Mouse (Mus musculus) thymus, postnatal 4 days (tissue): Measurements from ENCODE around the gene Sptlc3.

Source experiments
- DNase-seq: peaks from one replicate; pipeline ENCODE4 v3.0.0; 2021

Sptlc3 gene

DNA sequence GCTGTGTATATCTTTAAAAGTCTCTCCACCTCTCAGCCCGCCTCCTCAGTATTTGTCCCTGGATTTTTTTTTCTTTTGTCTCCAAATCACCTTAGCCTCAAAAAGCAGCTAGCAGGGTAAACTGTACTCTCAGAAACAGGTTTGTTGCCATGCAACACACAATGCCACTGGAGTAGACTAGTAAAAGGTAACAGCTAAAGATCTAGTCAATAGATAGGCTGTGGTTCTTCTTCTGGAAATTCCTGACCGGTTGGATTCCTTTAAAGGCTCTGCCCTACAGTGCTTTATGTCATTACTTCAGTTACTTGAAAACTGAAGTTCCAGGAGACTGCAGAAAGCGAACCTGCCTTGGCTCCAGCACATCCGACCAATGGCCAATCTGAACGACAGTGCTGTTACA is at the start of gene Sptlc3:
Sptlc3 (plus strand) TSS at position 78 of the 400 bp plus-strand sequence.
- no peak for DNase-seq

DNA sequence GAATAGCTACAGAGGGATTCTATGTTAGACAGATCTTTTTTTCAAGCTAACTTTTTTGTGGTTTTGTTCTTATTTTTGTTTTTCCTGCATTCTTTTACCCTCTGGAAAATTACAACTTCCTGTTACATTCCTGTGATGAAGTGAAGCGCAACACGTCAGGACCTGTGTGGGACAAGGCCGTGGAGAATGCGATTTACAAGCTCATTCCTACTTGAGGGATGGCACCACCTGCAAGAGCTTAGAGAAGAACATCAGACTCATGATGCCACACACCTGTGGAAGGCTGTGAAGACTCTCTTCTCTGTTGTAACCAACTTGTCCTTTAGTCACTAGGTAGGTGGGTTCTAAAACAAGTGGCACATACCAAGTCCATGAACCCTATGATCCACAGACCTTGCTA is 26.0 kb upstream of the Sptlc3 start:
- DNase-seq: no peak

DNA sequence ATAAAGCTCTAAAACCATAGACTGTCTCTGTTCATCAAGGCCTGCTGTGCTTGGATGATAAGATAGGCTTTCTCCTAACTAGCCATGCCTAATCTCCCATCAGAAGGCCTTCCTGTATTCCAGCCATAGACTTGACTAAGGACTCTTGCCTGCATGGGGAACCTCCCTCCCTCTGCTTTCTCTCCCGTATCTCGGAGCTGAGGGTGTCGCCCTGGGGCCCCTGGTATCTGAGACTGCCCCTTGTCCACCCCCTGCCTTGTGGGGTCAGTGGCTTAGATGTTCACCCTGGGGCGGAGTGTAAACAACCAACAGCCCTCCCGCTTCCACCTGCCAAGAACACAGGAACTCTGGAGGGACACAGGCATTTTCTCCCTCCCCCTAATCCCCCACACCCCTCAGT is 5.0 kb upstream of the Sptlc3 start:
- DNase-seq: no peak

DNA sequence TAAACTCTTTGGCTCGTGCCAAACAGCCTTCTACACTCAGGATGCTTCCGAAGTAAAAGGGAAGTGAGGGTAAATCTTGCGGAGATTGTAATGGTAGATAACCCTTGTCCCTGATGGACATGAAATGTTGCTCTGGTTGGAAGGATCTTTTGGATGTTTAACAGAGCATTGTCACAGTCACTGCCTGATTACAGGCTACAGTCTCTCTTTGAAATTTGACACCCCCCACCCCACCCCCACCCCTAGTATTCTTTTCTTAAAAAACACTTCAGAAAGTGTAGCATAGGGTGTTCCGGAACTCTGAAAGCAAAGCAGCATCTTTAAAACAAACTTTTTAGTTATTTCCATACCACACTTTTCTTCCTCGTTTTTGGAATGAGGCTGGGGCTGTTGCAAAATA is 916 bp downstream of the Sptlc3 start:
- DNase-seq: no peak

DNA sequence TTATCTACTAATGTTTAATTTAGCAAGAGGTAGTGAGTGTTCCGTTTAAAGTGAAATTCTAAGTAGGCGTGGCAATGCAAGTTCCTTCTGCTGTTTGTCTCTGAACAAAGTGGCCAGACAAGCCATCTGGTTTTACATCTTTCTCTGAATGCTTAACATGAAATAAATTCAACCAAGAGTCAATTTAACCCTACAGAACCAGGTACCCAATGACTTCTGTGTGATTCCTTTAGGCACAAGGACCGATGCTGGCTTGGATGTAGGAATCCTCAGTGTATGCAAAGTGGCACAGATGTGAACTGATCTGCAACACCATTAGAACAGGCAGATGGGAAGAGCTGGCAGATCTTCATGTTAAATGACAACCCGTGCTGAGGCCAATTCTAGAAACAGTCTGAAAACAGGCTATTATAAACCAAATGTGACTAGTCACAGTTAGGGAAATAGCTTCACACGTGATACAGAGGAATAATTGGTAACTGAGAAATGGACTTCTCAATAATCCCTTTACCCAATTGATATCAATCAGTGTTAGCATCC is 68.3 kb downstream of the Sptlc3 start:
- DNase-seq: no peak

DNA sequence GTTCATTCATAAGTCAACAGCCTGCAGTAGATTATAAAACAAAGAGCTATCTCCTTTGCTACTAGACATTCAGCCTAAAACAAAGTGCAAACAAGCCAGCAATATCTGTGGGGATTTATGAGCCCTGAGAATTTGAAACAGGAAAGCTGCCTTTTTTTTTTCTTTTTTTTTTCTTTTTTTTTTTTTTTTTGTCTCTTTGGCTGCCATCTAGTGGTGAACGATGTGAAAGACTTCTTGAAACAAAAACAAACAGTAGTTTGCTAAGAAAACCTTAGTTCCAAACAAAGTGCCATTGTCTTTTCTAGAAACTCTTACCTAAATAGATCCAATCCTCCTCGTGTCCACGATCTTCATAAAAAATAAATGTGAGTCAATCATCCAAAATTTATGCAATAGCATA is 85.6 kb downstream of the Sptlc3 start:
- no peak for DNase-seq

DNA sequence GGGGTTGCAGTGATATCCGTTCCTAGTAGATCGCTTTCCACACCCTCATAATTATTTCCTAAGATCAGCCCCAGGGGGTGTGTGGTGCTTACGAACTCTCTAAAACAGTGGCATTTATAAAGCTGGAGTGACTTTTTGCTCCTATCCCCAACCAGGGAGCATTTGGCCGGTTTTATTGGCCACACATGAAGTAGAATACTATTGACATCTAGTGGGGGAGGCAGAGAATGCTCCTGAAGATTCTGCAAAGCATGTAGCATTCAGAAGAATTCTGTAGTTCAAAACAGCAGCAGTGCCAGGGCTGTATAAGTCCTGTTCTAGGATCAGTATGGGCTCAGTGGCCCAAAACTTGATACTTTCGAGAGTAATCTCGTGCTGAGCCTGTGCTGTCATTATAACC is 89.1 kb downstream of the Sptlc3 start:
- no peak for DNase-seq

DNA sequence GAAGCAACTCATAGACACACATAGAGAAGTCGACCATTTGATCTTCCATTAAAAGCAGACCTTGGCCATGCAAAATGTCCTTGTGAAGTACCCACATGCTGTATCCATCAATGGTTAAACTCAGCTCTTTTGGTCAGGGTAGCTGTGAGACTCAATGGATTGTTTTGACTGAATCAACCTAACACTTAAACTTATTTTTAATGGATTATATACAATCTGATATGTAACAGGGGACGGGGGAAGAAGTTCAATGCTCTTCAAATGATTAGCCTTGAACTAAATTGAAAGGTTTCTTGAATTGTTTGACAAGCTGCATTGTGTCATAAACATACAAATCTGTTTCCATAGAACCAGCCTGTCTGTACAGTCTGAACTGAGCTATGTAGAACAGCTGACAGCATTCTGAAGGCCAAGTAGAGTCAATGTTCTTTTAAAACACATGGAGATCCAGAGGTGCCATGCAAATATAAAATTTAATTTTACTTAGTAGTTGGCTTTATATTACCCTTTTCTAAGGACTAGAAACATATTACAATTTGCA is 94.0 kb downstream of the Sptlc3 start:
- no peak for DNase-seq

DNA sequence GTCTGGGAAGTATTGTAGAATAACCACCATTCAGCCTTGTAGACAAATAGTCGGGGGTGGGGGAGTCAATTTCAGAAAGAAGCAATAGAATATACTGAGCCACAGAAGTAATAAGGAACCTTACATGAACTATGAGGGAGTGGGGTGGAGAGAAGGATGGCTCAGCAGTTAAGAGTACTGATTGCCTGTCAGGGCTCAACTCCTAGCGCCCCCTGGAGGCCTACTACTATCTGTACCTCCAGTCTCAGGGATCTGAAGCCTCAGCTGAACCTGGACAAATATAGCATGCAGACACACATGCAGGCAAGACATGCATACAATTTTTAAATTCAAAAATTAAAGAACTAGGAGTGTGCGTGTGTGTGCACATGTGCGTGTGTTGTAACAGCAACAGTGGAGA is 96.2 kb downstream of the Sptlc3 start:
- peak; percentile 78 for DNase-seq

DNA sequence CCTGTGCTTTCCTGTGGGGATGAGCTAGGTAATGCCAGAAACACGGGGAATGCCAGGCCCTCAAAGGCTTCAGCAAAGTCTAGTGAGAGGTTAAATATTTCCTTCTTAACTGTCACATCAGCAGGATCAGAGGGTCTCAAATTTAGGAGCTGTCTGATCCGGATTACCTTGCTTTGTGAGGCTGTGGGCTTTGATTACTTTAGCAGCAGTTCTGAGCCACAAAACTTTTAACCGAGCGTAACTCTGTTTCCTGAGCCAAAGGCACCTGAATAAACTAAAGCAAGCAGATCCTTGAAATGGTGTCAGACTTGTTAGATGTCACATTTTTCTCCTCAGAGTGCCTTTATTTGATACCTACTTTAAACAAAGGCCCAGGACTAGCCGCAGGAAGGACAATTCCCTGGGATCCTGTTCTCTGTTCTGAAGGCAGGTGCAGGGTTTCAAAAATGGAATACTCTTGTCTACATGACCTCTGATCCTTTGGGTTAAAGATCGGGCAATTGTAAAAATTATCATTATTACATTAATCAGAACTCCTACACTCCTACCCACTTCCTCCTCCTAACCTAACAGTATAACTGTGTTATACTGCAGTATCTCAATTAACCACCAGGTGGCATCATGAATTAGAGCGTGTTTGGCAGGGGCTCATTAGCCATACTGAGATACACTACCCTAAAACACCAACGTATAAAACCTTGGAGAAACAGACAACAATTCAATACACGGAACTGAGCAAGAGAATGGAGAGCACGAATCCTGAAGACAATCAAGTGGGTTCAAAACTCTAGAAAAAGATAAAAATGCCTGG is 97.4 kb downstream of the Sptlc3 start:
- DNase-seq: no peak

DNA sequence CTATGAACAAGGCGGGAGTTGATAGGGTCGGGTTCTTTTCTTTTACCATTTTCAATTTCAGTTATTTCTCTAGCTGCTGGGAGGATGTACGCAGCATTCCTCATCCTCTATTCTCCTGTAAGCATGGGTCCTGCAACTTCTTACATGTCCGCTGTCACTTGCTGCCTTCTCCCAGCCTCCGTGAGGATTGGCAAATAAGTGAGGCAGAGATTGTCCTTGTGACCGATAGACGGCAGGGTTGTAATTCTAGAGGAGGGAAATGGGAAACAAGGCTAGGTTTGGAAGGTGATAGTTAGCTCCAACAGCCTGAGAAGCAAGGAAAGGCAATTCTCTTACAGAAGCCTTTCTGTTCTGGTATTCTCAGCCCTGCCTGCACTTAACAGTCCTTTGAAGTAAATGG is 98.4 kb downstream of the Sptlc3 start:
- no peak for DNase-seq

DNA sequence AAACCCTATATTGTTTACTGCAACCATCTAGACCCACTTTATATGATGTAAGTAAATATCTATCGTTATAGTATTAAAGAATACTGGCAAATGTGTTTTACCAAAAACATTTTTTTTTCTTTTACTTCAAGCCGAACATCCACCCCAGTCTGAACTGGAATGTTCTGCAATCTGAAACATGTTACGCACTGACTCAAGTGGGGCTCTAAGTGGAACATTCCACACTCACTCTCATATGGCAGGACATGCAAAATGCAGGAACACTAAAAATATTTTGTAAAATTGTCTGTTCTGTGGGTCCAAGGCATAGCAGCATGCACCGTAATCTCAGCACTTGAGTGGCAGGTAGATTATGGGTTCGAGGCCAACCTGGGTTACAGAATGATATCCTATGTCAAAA is 103.5 kb downstream of the Sptlc3 start:
- no peak for DNase-seq

DNA sequence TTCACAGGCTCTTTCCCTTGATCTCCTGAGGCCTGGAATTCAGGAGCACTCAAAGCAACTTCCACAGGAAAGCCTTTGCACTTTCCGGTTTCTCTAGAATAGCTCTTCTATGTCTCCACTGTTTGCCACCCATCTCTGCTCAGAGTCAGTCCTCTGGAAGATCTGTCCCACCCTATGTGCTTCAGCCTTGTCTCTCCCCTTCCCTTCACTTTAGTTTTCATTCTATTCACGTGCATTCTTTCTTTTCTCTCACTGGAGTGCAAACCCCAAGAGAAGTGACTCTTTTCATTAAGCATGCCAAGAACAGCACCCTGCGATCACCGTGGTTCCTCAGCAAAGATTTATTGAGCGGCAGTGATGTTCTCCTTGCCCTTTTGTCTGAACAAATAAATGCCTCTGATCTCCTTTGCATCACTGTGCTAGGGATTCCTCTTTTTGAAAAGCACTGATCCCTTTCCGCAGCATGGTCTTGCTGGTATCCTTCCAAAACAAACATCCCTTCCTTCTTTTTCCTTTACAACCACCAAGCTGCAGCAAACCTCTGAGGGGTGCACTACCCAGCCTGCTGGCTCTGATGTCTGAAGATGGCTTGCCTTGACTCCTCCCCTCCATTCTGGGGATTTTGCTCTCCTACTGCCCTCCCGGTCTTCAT is 108.0 kb downstream of the Sptlc3 start:
- DNase-seq: no peak

DNA sequence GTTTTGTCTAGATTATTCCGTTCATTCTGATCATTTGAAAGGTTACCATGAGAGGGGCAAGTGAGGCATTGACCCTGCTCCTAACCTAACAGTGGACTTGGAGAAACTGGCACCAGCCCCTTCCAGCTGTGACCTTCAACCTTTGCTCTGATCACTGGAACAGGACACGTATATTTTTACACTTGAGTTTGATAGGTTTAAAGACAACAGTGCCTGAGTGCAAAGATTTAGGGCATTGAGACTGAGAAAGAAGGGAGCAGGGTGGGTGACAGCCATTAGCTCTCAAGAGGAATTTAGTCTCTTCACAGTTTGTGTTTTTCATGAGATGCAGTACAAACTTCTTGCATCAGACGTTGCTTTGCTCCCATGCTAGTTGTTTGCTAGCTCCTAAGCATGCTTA is 114.5 kb downstream of the Sptlc3 start:
- no peak for DNase-seq

DNA sequence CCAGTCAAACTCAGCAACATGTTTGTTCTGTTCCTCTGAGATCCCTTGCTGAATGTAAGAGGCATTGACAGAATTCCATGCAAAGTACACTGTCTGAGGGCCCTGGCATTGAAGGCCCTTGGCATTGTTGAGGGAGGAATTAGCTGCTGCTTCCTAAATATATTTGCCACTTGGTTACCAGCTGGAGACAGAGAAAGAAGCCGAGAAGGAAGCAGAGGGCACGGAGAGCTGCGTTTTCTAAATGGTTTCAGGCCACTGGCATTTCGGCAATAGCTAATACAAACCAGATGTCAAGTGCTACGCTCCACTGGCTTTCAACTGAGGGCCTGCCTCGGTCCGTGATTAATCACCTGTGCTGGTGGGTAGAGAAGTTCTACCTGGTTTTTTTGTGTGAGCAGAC is 115.1 kb downstream of the Sptlc3 start:
- DNase-seq: no peak

DNA sequence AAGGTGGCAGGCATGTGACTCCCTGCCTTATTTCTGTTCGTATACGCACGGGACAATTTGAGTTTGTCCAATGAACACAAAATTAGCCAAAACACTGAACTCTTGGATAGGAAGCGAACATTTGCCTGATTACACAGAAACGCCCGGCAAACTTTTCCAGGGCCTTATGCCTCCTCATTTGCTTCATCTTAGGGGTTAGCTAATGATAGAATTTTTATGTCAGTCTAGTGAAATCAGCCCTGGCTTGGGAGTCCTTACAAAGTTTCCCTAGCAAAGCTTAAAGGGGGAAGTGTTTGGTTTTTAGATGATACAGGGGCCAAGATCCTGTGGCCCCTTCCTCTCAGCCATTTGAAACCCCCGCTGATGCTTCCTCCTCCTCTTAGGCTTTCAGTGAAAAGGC is 115.5 kb downstream of the Sptlc3 start:
- DNase-seq: no peak

DNA sequence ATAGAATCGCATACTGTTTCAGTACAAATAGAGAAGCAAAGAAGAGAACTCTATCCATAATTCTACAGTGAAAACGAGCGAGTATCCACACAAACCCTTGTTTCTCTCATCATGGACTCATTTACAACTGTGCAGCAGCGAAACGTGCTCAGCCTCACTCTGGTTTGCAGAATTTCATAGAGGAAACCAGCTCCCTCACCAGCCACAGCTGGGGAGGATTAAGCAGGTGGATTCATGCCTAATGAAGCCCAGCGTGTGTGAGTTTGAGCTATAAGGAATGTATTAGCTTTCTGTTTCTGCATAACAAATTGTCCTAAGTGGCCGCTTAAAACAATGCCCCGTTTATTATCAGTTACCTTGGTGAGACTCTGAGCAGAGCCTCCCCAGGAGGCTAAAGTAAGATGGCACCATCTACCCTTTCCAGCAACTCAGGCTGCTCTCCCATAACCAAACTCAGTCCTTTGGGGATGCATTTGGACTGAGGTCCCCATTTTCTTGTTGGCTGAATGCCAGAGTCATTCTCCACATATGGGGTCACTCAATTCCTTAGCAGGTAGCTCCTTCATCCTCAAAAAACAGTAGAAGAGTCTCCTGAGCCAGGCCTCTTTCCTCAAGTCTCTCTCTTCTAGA is 116.1 kb downstream of the Sptlc3 start:
- DNase-seq: no peak

DNA sequence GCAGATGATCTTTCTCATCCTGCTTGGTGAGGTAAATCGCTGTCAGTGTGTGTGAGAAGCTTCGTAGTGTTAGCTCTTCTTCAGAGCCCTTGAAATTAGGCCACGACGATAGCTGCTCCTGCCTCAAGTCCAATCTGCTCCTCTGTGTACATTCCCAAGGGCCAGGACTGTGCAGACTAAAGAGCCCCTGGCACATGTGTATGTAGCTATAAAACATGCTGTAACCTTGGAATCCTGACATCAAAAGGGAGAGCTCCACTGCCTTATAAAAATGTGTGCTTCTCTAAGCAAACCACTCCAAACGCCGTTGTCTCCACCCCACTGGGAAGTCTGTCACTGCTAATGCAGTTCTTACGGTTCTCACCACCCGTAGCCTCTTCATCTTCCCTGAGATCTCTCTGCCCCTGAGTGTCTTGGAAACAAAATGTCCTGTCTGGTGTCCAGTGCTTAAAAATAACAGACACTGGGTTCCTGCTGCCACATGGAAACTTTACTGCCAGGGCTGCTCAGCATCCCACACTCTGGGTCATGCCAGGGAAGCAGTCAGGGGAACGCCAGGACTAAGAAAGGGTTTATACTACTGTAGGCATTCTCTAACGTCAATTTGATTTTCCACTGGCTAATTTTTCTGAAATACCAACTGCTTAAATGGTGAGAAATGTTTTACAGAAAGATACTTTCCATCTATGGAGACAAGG is 118.8 kb downstream of the Sptlc3 start:
- DNase-seq: no peak

DNA sequence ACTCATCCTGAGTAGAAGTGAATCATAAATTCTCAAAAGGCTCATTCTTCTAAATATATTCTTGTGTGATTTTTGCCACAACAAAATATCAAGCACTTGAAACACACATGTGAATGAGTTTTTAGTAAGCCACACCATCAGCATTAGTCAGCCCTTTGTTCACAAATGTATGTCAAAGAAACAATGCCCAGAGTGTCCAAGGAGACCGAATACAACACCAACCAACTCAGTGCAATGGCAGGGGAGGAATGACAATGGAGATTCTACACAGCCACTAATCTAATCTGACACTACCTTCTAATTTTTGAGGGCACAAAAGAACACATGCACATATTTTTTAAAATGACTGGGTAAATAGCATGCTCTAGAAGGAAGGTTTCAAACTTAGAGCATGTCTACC is 132.8 kb downstream of the Sptlc3 start:
- no peak for DNase-seq

DNA sequence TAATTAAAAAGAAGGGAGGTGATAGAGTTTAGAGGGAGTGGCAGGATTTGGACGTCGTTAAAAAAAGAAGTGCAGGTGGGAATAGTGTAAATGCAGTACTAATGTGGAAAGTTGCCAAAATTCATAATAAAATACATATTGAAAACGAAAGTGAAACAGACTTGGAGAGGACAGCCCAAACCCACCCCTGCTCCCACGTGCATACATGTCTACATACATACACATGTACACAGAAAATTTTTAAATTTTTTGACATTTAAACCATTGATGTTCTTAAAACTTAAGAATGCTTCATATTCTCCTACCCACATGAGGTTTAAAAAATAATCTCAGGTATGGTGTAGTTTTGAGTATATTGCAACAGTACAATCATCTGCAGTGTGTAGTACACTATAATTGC is 135.0 kb downstream of the Sptlc3 start:
- DNase-seq: no peak

DNA sequence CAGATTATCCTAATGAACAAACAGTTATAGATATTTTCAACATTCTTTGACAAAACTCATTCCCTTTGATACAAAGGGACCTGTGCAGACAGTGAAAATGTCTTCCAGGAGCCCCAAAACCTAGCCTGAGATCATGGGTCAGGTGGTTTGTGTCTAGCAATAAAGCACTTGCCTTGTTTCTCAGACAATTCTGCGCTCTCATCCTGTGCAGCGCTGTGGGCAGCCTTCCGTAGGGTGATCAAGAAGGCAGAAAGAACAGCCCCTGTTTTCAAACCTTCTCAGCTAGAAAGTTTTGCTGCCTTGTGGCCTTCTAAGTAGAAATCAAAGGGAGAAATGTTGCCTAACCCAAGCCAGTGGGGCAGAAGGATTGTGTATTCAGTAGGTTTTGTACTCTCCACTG is 135.9 kb downstream of the Sptlc3 start:
- DNase-seq: no peak

DNA sequence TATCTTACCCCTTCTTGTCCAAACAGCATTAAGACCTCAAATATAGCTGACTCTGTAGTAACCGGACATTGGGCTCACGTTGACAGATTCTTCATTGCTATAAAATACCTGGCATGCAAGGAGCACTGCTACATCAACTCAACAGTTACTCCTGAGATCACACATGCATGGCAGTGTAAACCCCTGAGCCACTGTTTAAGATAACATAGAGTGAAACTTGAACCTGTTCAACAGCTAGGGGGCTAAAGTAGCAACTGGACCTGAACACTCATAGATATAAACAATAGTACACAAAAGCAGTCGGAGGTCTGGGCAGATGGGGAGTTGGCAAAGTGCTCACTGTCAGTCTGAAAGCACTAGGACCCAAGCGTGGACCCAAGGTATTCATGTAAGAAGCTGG is 140.8 kb downstream of the Sptlc3 start:
- no peak for DNase-seq

DNA sequence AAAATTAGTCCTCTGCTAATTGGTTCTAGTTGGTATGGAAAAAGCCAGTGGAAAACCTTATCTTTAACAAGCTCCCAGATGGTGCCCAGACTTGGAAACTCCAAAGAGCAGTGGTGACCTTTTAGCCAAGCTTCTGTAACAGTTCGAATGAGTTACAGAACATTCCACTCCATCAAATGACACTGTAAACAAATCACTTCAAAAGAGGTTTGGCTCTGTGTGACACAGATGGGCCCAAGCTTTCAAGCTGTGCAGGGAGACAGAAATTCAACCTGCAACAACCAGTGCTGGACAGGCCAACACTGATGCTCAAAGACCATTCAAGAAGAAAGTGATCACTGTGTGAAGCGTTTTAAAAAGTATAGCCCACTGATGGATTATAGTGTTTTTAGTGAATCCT is 144.1 kb downstream of the Sptlc3 start:
- DNase-seq: no peak
